Mouse (Mus musculus): ENCODE data around the gene Plekha6. TPM values are rescaled to one million over a fixed set of nuclear protein-coding genes. Genes with fewer than 3 reads are reported as not detected.

Plekha6 gene
- 10.6 and 10.7 TPM in 2 replicates for polyA plus RNA-seq (2015; fragmentation: Nextera tagmentation; extraction: Ambion mirVana)

GRCm38 (mm10) chr1:133163820-133164431 lies at the start of gene Plekha6:
Gene Plekha6, plus strand, starts transcription at chr1:133164210.
- peaks cover 33% of the 10 kb centered on the region for H3K4me1 ChIP-seq
- H3K4me3 ChIP-seq: peak within 1 kb of the TSS; percentile 58
- H3K27me3 ChIP-seq (replicated peaks): peaks cover 86% of the 10 kb centered on the region
- no peaks in the 10 kb centered on the region for H3K36me3 ChIP-seq
- H3K4me2 ChIP-seq: peak within 1 kb of the TSS; percentile 92
- H3K27ac ChIP-seq (replicated peaks): no peak within 1 kb of the TSS
- H3K9ac ChIP-seq: peak within 1 kb of the TSS; percentile 80
- ATAC-seq (ENCODE audit: extremely low read depth, insufficient number of reproducible peaks, low FRiP score, low TSS enrichment): no peak
- H3K9me3 ChIP-seq: no peaks in the 10 kb centered on the region
- under 1% methylated on average over 67 of the region's 68 CpGs for WGBS

- H3K4me3 ChIP-seq: no peak overlapping the region
- H3K36me3 ChIP-seq: no peaks in the 10 kb centered on the region
- H3K4me1 ChIP-seq: peaks cover 15% of the 10 kb centered on the region
- H3K9ac ChIP-seq: no peak overlapping the region
- no peaks in the 10 kb centered on the region; the same call in 1 of the 2 replicates for H3K9me3 ChIP-seq
- H3K27me3 ChIP-seq (replicated peaks): no peaks in the 10 kb centered on the region
- no peak overlapping the region for H3K4me2 ChIP-seq
- H3K27ac ChIP-seq (replicated peaks): no peak overlapping the region
- WGBS: 82% methylated on average over 4 of the region's 4 CpGs
- ATAC-seq (ENCODE audit: extremely low read depth, insufficient number of reproducible peaks, low FRiP score, low TSS enrichment): no peak
Measured at GRCm38 (mm10) chr1:133116108-133116507, 47.9 kb upstream of the Plekha6 start.

GRCm38 (mm10) chr1:133118127-133118526 lies 45.9 kb upstream of the Plekha6 start:
- H3K9ac ChIP-seq: no peak overlapping the region
- ATAC-seq (ENCODE audit: extremely low read depth, insufficient number of reproducible peaks, low FRiP score, low TSS enrichment): peak; percentile 66; the same call in 1 of the 2 replicates
- H3K36me3 ChIP-seq: no peaks in the 10 kb centered on the region
- no peaks in the 10 kb centered on the region; the same call in 1 of the 2 replicates for H3K9me3 ChIP-seq
- H3K27ac ChIP-seq (replicated peaks): no peak overlapping the region
- H3K4me1 ChIP-seq: peaks cover 19% of the 10 kb centered on the region
- 89% methylated on average over 5 of the region's 5 CpGs for WGBS
- H3K4me3 ChIP-seq: no peak overlapping the region
- H3K4me2 ChIP-seq: no peak overlapping the region
- no peaks in the 10 kb centered on the region for H3K27me3 ChIP-seq (replicated peaks)

GRCm38 (mm10) chr1:133118844-133119243 lies 45.2 kb upstream of the Plekha6 start:
- 35% methylated on average over 3 of the region's 3 CpGs for WGBS

GRCm38 (mm10) chr1:133119931-133120712 lies 43.9 kb upstream of the Plekha6 start:
- Histone ChIP-seq H3K9me3 (no peaks in the 10 kb centered on the region), H3K4me2 (no peak overlapping the region), H3K4me1 (peaks cover 19% of the 10 kb centered on the region), H3K27ac (replicated peaks) (no peak overlapping the region), H3K4me3 (no peak overlapping the region), H3K27me3 (replicated peaks) (no peaks in the 10 kb centered on the region), H3K9ac (no peak overlapping the region), H3K36me3 (no peaks in the 10 kb centered on the region)
- no peak for ATAC-seq (ENCODE audit: extremely low read depth, insufficient number of reproducible peaks, low FRiP score, low TSS enrichment)
- 58% methylated on average over 7 of the region's 7 CpGs for WGBS

More at GRCm38 (mm10) chr1:133118844-133119243, 45.2 kb upstream of the Plekha6 start:
- H3K9ac ChIP-seq: no peak overlapping the region
- H3K4me1 ChIP-seq: peaks cover 19% of the 10 kb centered on the region
- no peak overlapping the region for H3K27ac ChIP-seq (replicated peaks)
- no peaks in the 10 kb centered on the region for H3K36me3 ChIP-seq
- H3K4me2 ChIP-seq: no peak overlapping the region
- no peak overlapping the region for H3K4me3 ChIP-seq
- no peaks in the 10 kb centered on the region for H3K27me3 ChIP-seq (replicated peaks)
- peak; percentile 63 for ATAC-seq (ENCODE audit: extremely low read depth, insufficient number of reproducible peaks, low FRiP score, low TSS enrichment)
- H3K9me3 ChIP-seq: no peaks in the 10 kb centered on the region; the same call in 1 of the 2 replicates

GRCm38 (mm10) chr1:133121246-133121645 lies 42.8 kb upstream of the Plekha6 start:
- WGBS: 52% methylated on average over 6 of the region's 6 CpGs
- H3K4me1 ChIP-seq: peaks cover 19% of the 10 kb centered on the region
- H3K9me3 ChIP-seq: no peaks in the 10 kb centered on the region
- H3K36me3 ChIP-seq: no peaks in the 10 kb centered on the region
- H3K4me2 ChIP-seq: no peak overlapping the region
- no peaks in the 10 kb centered on the region for H3K27me3 ChIP-seq (replicated peaks)
- no peak overlapping the region for H3K27ac ChIP-seq (replicated peaks)
- no peak overlapping the region for H3K9ac ChIP-seq
- no peak overlapping the region for H3K4me3 ChIP-seq
- ATAC-seq (ENCODE audit: extremely low read depth, insufficient number of reproducible peaks, low FRiP score, low TSS enrichment): no peak; the same call in 1 of the 2 replicates

GRCm38 (mm10) chr1:133124137-133124536 lies 39.9 kb upstream of the Plekha6 start:
- H3K4me2 ChIP-seq: no peak overlapping the region
- peaks cover 12% of the 10 kb centered on the region for H3K4me1 ChIP-seq
- no peaks in the 10 kb centered on the region for H3K36me3 ChIP-seq
- 69% methylated on average over 6 of the region's 6 CpGs for WGBS
- H3K4me3 ChIP-seq: no peak overlapping the region
- H3K9ac ChIP-seq: no peak overlapping the region
- H3K9me3 ChIP-seq: no peaks in the 10 kb centered on the region
- ATAC-seq (ENCODE audit: extremely low read depth, insufficient number of reproducible peaks, low FRiP score, low TSS enrichment): no peak
- H3K27ac ChIP-seq (replicated peaks): no peak overlapping the region
- no peaks in the 10 kb centered on the region for H3K27me3 ChIP-seq (replicated peaks)

- 82% methylated on average over 9 of the region's 9 CpGs for WGBS
- Histone ChIP-seq H3K9me3 (no peaks in the 10 kb centered on the region), H3K4me2 (no peak overlapping the region), H3K27ac (replicated peaks) (no peak overlapping the region), H3K4me1 (peaks cover 19% of the 10 kb centered on the region), H3K36me3 (no peaks in the 10 kb centered on the region), H3K27me3 (replicated peaks) (no peaks in the 10 kb centered on the region), H3K9ac (no peak overlapping the region), H3K4me3 (no peak overlapping the region)
- no peak for ATAC-seq (ENCODE audit: extremely low read depth, insufficient number of reproducible peaks, low FRiP score, low TSS enrichment)
Measured at GRCm38 (mm10) chr1:133125640-133126364, 38.2 kb upstream of the Plekha6 start.

GRCm38 (mm10) chr1:133126365-133126740 lies 37.7 kb upstream of the Plekha6 start:
- H3K4me2 ChIP-seq: no peak overlapping the region
- no peaks in the 10 kb centered on the region for H3K27me3 ChIP-seq (replicated peaks)
- 77% methylated on average over 4 of the region's 4 CpGs for WGBS
- H3K9ac ChIP-seq: no peak overlapping the region
- H3K36me3 ChIP-seq: no peaks in the 10 kb centered on the region
- H3K4me3 ChIP-seq: no peak overlapping the region
- peaks cover 14% of the 10 kb centered on the region for H3K4me1 ChIP-seq
- ATAC-seq (ENCODE audit: extremely low read depth, insufficient number of reproducible peaks, low FRiP score, low TSS enrichment): no peak
- H3K27ac ChIP-seq (replicated peaks): no peak overlapping the region
- H3K9me3 ChIP-seq: no peaks in the 10 kb centered on the region

GRCm38 (mm10) chr1:133127328-133127727 lies 36.7 kb upstream of the Plekha6 start:
- H3K27me3 ChIP-seq (replicated peaks): no peaks in the 10 kb centered on the region
- H3K9me3 ChIP-seq: no peaks in the 10 kb centered on the region
- no peak overlapping the region for H3K4me3 ChIP-seq
- H3K27ac ChIP-seq (replicated peaks): no peak overlapping the region
- 50% methylated on average over 9 of the region's 9 CpGs for WGBS
- H3K36me3 ChIP-seq: no peaks in the 10 kb centered on the region
- no peak overlapping the region for H3K4me2 ChIP-seq
- no peak for ATAC-seq (ENCODE audit: extremely low read depth, insufficient number of reproducible peaks, low FRiP score, low TSS enrichment)
- H3K4me1 ChIP-seq: peaks cover 13% of the 10 kb centered on the region
- H3K9ac ChIP-seq: no peak overlapping the region

- Histone ChIP-seq H3K9ac (peak overlapping the region; percentile 77), H3K4me3 (peak overlapping the region; percentile 31), H3K4me1 (peaks cover 31% of the 10 kb centered on the region), H3K27ac (replicated peaks) (peak overlapping the region; percentile 97), H3K4me2 (peak overlapping the region; percentile 95), H3K36me3 (peaks cover 15% of the 10 kb centered on the region), H3K27me3 (replicated peaks) (no peaks in the 10 kb centered on the region), H3K9me3 (no peaks in the 10 kb centered on the region)
- 35% methylated on average over 16 of the region's 16 CpGs for WGBS
- no peak for ATAC-seq (ENCODE audit: extremely low read depth, insufficient number of reproducible peaks, low FRiP score, low TSS enrichment)
Measured at GRCm38 (mm10) chr1:133129471-133130221, 34.4 kb upstream of the Plekha6 start.

Data from heart, embryonic 13.5 days (tissue).